Mouse (Mus musculus): ENCODE data around the gene Ap4m1.
A peak's percentile ranks its signal among the peaks of the same experiment; 100 is the strongest.
"Not testable (repeated sequence)": the region's sequence is repeated elsewhere in the genome, so short reads cannot be mapped to it uniquely, and the experiment has no call there.

Ap4m1 gene

GRCm38 (mm10) chr5:138195463-138195862 lies 23.7 kb downstream of the Ap4m1 start:
- no peak for DNase-seq

GRCm38 (mm10) chr5:138199576-138199975 lies 27.8 kb downstream of the Ap4m1 start:
- peak; percentile 39 for DNase-seq

- DNase-seq = no peak
Observed at GRCm38 (mm10) chr5:138202086-138202485, 30.3 kb downstream of the Ap4m1 start.

GRCm38 (mm10) chr5:138207253-138207652 lies 35.5 kb downstream of the Ap4m1 start:
- no peak for DNase-seq

- DNase-seq = no peak
Observed at GRCm38 (mm10) chr5:138207873-138208272, 36.1 kb downstream of the Ap4m1 start.

GRCm38 (mm10) chr5:138216632-138217031 lies 44.8 kb downstream of the Ap4m1 start:
- DNase-seq = not testable (repeated sequence)

GRCm38 (mm10) chr5:138219864-138220263 lies 48.1 kb downstream of the Ap4m1 start:
- DNase-seq = no peak

GRCm38 (mm10) chr5:138222111-138222510 lies 50.3 kb downstream of the Ap4m1 start:
- DNase-seq = peak; percentile 70

- DNase-seq = no peak
Observed at GRCm38 (mm10) chr5:138223287-138223686, 51.5 kb downstream of the Ap4m1 start.

- no peak for DNase-seq
Observed at GRCm38 (mm10) chr5:138225700-138226099, 53.9 kb downstream of the Ap4m1 start, which contains the start of gene Nxpe5. Gene Nxpe5 (plus strand): TSS chr5:138225898.

- no peak for DNase-seq
Observed at GRCm38 (mm10) chr5:138226491-138226890, 54.7 kb downstream of the Ap4m1 start.

- no peak for DNase-seq
Observed at GRCm38 (mm10) chr5:138227367-138227766, 55.6 kb downstream of the Ap4m1 start.

- peak; percentile 21 for DNase-seq
Observed at GRCm38 (mm10) chr5:138228026-138228425, 56.2 kb downstream of the Ap4m1 start.

GRCm38 (mm10) chr5:138229511-138229910 lies 57.7 kb downstream of the Ap4m1 start:
- DNase-seq = no peak

Data from retina, postnatal 1 day (tissue).